Mouse (Mus musculus) CH12.LX (cell line): Measurements from ENCODE around the gene Nfkb2.

Experiments
- CHD1 ChIP-seq: IDR thresholded peaks from 2 replicates; pipeline ENCODE4 v1.6.1; 2012; ENCODE audit warnings: low read depth, low read length, improper control_type of control experiment, inconsistent platforms
- MEF2A ChIP-seq: IDR thresholded peaks from 2 replicates; pipeline ENCODE4 v1.6.1; 2014; ENCODE audit warnings: low read depth, mild to moderate bottlenecking, inconsistent platforms, low read length, improper control_type of control experiment, borderline replicate concordance
- MYC ChIP-seq: IDR thresholded peaks from 2 replicates; pipeline ENCODE4 v1.6.1; 2011; ENCODE audit warnings: low read depth, mild to moderate bottlenecking, improper control_type of control experiment, low read length
- POLR2A ChIP-seq: IDR thresholded peaks from 2 replicates; pipeline ENCODE4 v1.6.1; 2011; ENCODE audit warnings: low read depth, mild to moderate bottlenecking, improper control_type of control experiment, low read length
- POLR2AphosphoS2 ChIP-seq: IDR thresholded peaks from 2 replicates; pipeline ENCODE4 v1.6.1; 2011; ENCODE audit warnings: low read depth, low read length, improper control_type of control experiment
- RCOR1 ChIP-seq: conservative IDR thresholded peaks from 2 replicates; pipeline ENCODE4 v1.6.1; 2012; ENCODE audit warnings: low read depth, mild to moderate bottlenecking, inconsistent platforms, low read length, improper control_type of control experiment
- USF2 ChIP-seq: conservative IDR thresholded peaks from 2 replicates; pipeline ENCODE4 v1.6.1; 2011; ENCODE audit warnings: low read depth, low read length, improper control_type of control experiment

GRCm38 (mm10) chr19:46315752-46316610, 11.9 kb downstream of the Nfkb2 start:
- TF ChIP-seq USF2 (no peak), POLR2A (no peak), MYC (no peak), MEF2A (peak; percentile 69), RCOR1 (no peak), POLR2AphosphoS2 (no peak), CHD1 (no peak)
